Mouse (Mus musculus) midbrain, embryonic 13.5 days (tissue): ENCODE measurements at regions not wholly inside any gene's neighbourhood (a gene's known extent, or its start where the extent isn't known, plus 50 kb on each side); places are given as distances from the start of the nearest gene placed in this dataset.

Experiments
- ATAC-seq: fragments of 200-750 bp; cut with Nextera tagmentation; 2 replicates; pipeline ENCODE4 v1.8.0; 2017; ENCODE audit warnings: mild to moderate bottlenecking, moderate TSS enrichment, moderate library complexity
- H3K27ac ChIP-seq: fragments of 300-500 bp; sonication (generic); 2 replicates; pipeline ENCODE4 v1.5.1; 2015; ENCODE audit warnings: inconsistent platforms, mild to moderate bottlenecking, moderate library complexity
- H3K27me3 ChIP-seq: fragments of 300-500 bp; sonication (generic); 2 replicates; pipeline ENCODE4 v1.6.1; 2015; ENCODE audit warnings: mild to moderate bottlenecking, inconsistent platforms
- H3K36me3 ChIP-seq: fragments of 300-500 bp; sonication (generic); 2 replicates; pipeline ENCODE4 v1.6.1; 2015; ENCODE audit warnings: mild to moderate bottlenecking, inconsistent platforms
- H3K4me1 ChIP-seq: fragments of 300-500 bp; sonication (generic); replicated peaks from 2 replicates; pipeline ENCODE4 v1.6.1; 2015; ENCODE audit warnings: inconsistent platforms
- H3K4me2 ChIP-seq: fragments of 300-500 bp; sonication (generic); replicated peaks from 2 replicates; pipeline ENCODE4 v1.6.1; 2015; ENCODE audit warnings: moderate library complexity, mild to moderate bottlenecking, inconsistent platforms
- H3K4me3 ChIP-seq: fragments of 300-500 bp; sonication (generic); replicated peaks from 2 replicates; pipeline ENCODE4 v1.5.1; 2015; ENCODE audit warnings: mild to moderate bottlenecking, inconsistent platforms
- H3K9ac ChIP-seq: fragments of 300-500 bp; sonication (generic); replicated peaks from 2 replicates; pipeline ENCODE4 v1.6.1; 2015; ENCODE audit warnings: mild to moderate bottlenecking, inconsistent platforms
- H3K9me3 ChIP-seq: fragments of 300-500 bp; sonication (generic); 2 replicates; pipeline ENCODE4 v1.6.1; 2016; ENCODE audit warnings: mild to moderate bottlenecking, inconsistent platforms
- WGBS: fragments of 180-500 bp; shearing (Covaris S2); methylation state at CpG from one replicate; pipeline ENCODE4 v1.1.7; 2015; 5-methylcytosine and 5-hydroxymethylcytosine counted together

GRCm38 (mm10) chr15:87122656-87123055 is 421.4 kb upstream of the Fam19a5 start:
- no peaks in the 10 kb centered on the region for H3K36me3 ChIP-seq
- H3K27me3 ChIP-seq: no peaks in the 10 kb centered on the region
- no peaks in the 10 kb centered on the region for H3K9me3 ChIP-seq
- no peaks in the 10 kb centered on the region for H3K4me1 ChIP-seq
- H3K4me3 ChIP-seq: no peak overlapping the region
- no peak overlapping the region for H3K4me2 ChIP-seq
- H3K9ac ChIP-seq: no peak overlapping the region
- H3K27ac ChIP-seq: no peak overlapping the region
- ATAC-seq: no peak
- 25% methylated on average over 4 of the region's 4 CpGs for WGBS

DNA sequence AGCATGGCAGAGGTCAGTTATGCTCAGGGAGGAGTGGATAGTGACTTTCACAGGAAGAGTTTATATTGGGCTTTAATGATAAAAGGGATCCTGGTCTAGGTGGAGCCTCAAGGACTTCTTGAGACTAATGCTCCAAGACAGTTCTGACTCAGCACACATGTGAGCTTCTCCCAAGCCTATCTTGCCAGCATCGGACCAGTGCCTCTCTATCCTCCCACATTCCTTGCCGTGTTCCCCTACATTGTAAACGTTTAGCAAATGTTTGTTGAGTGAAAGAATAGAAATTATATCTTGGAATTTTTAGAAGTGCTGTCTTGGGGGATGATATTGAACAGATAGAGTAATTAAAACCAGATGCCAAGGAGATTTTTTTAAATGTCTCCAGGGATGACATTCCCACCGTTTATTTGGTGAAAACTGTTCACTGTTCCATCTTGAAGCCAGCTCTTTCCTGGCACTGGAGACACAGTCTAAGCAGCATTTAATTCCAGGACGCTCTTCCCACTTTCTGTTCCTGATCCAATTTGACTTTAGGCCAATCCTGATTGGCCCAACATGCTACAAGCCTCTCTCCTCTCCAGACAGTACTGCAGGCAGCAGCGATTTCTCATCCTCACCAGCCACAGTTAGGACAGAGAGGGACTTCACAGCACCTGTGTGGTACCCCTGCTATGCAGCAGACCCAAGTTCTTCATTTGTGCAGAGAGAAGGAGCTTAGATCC is 418.5 kb upstream of the Fam19a5 start:
- no peak overlapping the region for H3K4me3 ChIP-seq
- no peaks in the 10 kb centered on the region for H3K27me3 ChIP-seq
- 85% methylated on average over 6 of the region's 6 CpGs for WGBS
- no peaks in the 10 kb centered on the region for H3K4me1 ChIP-seq
- H3K36me3 ChIP-seq: no peaks in the 10 kb centered on the region
- no peak overlapping the region for H3K27ac ChIP-seq
- no peak overlapping the region for H3K9ac ChIP-seq
- ATAC-seq: no peak
- no peak overlapping the region for H3K4me2 ChIP-seq
- no peaks in the 10 kb centered on the region for H3K9me3 ChIP-seq

- ATAC-seq: no peak
- Histone ChIP-seq H3K4me3 (no peak overlapping the region), H3K27ac (no peak overlapping the region)
These were observed 405.2 kb upstream of the Fam19a5 start for GRCm38 (mm10) chr15:87138870-87139269.

GRCm38 (mm10) chr15:87169136-87169535 is 375.0 kb upstream of the Fam19a5 start:
- Histone ChIP-seq H3K27me3 (no peaks in the 10 kb centered on the region), H3K9ac (no peak overlapping the region), H3K36me3 (no peaks in the 10 kb centered on the region), H3K4me2 (no peak overlapping the region), H3K4me3 (no peak overlapping the region), H3K27ac (no peak overlapping the region), H3K4me1 (no peaks in the 10 kb centered on the region), H3K9me3 (no peaks in the 10 kb centered on the region)
- ATAC-seq: no peak
- 81% methylated on average over 5 of the region's 5 CpGs for WGBS

More at GRCm38 (mm10) chr15:87138870-87139269, 405.2 kb upstream of the Fam19a5 start:
- Histone ChIP-seq H3K9ac (no peak overlapping the region), H3K36me3 (no peaks in the 10 kb centered on the region), H3K4me2 (no peak overlapping the region), H3K4me1 (0 out of 2 replicates have a peak, but pooled peaks cover 3% of the 10 kb centered on the region), H3K9me3 (no peaks in the 10 kb centered on the region), H3K27me3 (no peaks in the 10 kb centered on the region)

GRCm38 (mm10) chr15:87170890-87171289 is 373.2 kb upstream of the Fam19a5 start:
- H3K27ac ChIP-seq: no peak overlapping the region
- H3K4me2 ChIP-seq: no peak overlapping the region
- no peaks in the 10 kb centered on the region for H3K27me3 ChIP-seq
- H3K36me3 ChIP-seq: no peaks in the 10 kb centered on the region
- WGBS: 87% methylated on average over 4 of the region's 4 CpGs
- no peak overlapping the region for H3K9ac ChIP-seq
- no peak for ATAC-seq
- H3K4me3 ChIP-seq: no peak overlapping the region
- no peaks in the 10 kb centered on the region for H3K9me3 ChIP-seq
- H3K4me1 ChIP-seq: no peaks in the 10 kb centered on the region

GRCm38 (mm10) chr15:87173096-87173495 is 371.0 kb upstream of the Fam19a5 start:
- H3K4me2 ChIP-seq: no peak overlapping the region
- no peak overlapping the region for H3K4me3 ChIP-seq
- 96% methylated on average over 2 of the region's 2 CpGs for WGBS
- no peak for ATAC-seq
- no peak overlapping the region for H3K9ac ChIP-seq
- H3K4me1 ChIP-seq: no peaks in the 10 kb centered on the region
- no peaks in the 10 kb centered on the region for H3K36me3 ChIP-seq
- no peaks in the 10 kb centered on the region for H3K27me3 ChIP-seq
- H3K27ac ChIP-seq: no peak overlapping the region
- H3K9me3 ChIP-seq: no peaks in the 10 kb centered on the region

- Histone ChIP-seq H3K27me3 (no peaks in the 10 kb centered on the region), H3K9ac (no peak overlapping the region), H3K9me3 (no peaks in the 10 kb centered on the region), H3K36me3 (no peaks in the 10 kb centered on the region), H3K27ac (no peak overlapping the region), H3K4me3 (no peak overlapping the region), H3K4me2 (no peak overlapping the region), H3K4me1 (no peaks in the 10 kb centered on the region)
- 87% methylated on average over 7 of the region's 7 CpGs for WGBS
- no peak for ATAC-seq
These were observed 365.5 kb upstream of the Fam19a5 start for GRCm38 (mm10) chr15:87178646-87179045.

- Histone ChIP-seq H3K36me3 (no peaks in the 10 kb centered on the region), H3K4me1 (no peaks in the 10 kb centered on the region), H3K4me3 (no peak overlapping the region), H3K27ac (no peak overlapping the region), H3K27me3 (no peaks in the 10 kb centered on the region), H3K9ac (no peak overlapping the region), H3K4me2 (no peak overlapping the region), H3K9me3 (no peaks in the 10 kb centered on the region)
- ATAC-seq: no peak
- 63% methylated on average over 1 of the region's 1 CpGs for WGBS
These were observed 363.3 kb upstream of the Fam19a5 start for GRCm38 (mm10) chr15:87180836-87181235.

- Histone ChIP-seq H3K4me1 (no peaks in the 10 kb centered on the region), H3K9ac (no peak overlapping the region), H3K9me3 (no peaks in the 10 kb centered on the region), H3K4me2 (no peak overlapping the region), H3K27me3 (no peaks in the 10 kb centered on the region), H3K27ac (no peak overlapping the region), H3K4me3 (no peak overlapping the region), H3K36me3 (no peaks in the 10 kb centered on the region)
- no peak for ATAC-seq
- 88% methylated on average over 7 of the region's 7 CpGs for WGBS
These were observed 359.9 kb upstream of the Fam19a5 start for GRCm38 (mm10) chr15:87184248-87184647.

- Histone ChIP-seq H3K9ac (no peak overlapping the region), H3K9me3 (no peaks in the 10 kb centered on the region), H3K27ac (no peak overlapping the region), H3K4me1 (no peaks in the 10 kb centered on the region), H3K4me2 (no peak overlapping the region), H3K27me3 (no peaks in the 10 kb centered on the region), H3K4me3 (no peak overlapping the region), H3K36me3 (no peaks in the 10 kb centered on the region)
- ATAC-seq: no peak
- 72% methylated on average over 9 of the region's 9 CpGs for WGBS
These were observed 355.2 kb upstream of the Fam19a5 start for GRCm38 (mm10) chr15:87188816-87189455.

DNA sequence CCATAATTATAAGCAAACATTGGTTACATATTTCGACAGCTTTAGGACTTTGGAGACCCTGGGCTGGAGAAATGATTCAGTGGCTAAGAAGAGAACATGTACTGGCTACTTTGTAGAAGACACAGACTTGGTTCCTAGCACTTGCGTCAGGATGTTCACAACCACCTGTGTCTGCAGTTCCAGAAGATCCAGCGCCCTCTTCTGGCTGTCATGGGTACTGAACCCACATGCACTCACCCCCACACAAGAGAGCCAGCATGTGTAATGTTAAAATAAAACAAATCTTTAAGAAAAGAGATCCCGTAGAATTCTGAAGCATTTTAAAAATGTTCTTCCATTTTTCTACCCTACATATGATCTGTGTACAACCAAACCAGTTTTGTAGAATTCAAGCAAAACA is 352.2 kb upstream of the Fam19a5 start:
- 77% methylated on average over 4 of the region's 4 CpGs for WGBS
- Histone ChIP-seq H3K9me3 (no peaks in the 10 kb centered on the region), H3K4me3 (no peak overlapping the region), H3K4me2 (no peak overlapping the region), H3K36me3 (no peaks in the 10 kb centered on the region), H3K27me3 (no peaks in the 10 kb centered on the region), H3K9ac (no peak overlapping the region), H3K27ac (no peak overlapping the region), H3K4me1 (peaks cover 15% of the 10 kb centered on the region; the same call in 1 of the 2 replicates)
- no peak for ATAC-seq

DNA sequence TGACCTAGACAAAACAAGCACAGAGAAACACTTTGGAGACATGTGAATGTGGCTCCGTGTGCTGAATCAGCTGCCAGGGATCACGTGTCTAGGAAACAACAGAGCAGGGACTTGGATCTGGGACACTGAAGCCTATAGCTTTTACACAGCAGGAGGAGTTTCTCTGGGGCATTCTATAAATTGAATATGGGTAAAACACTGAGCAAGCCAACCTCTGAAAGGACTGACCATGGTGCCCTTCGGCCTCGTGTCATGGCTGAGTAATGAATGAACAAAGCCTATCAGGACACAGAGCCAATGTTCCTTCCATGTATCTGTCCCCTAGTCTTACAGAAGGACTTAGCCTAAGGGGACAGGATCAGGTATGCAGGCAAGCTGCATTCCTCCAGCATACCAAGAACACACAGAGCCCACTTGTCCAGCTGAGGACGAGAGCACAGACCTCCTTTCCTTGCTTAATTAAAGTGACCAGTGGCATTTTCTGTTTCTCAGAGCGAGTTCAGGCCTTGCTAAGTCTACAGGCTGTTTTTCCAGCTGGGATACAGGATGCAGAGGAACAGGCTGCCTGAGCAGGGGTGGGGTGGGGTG is 347.7 kb upstream of the Fam19a5 start:
- no peaks in the 10 kb centered on the region for H3K9me3 ChIP-seq
- no peak overlapping the region for H3K9ac ChIP-seq
- peaks cover 29% of the 10 kb centered on the region for H3K4me1 ChIP-seq
- 57% methylated on average over 6 of the region's 6 CpGs for WGBS
- no peak overlapping the region for H3K27ac ChIP-seq
- no peaks in the 10 kb centered on the region for H3K36me3 ChIP-seq
- no peak overlapping the region for H3K4me2 ChIP-seq
- H3K27me3 ChIP-seq: no peaks in the 10 kb centered on the region
- no peak for ATAC-seq
- no peak overlapping the region for H3K4me3 ChIP-seq
